Mouse (Mus musculus): ENCODE measurements around the gene Tbk1.

DNA sequence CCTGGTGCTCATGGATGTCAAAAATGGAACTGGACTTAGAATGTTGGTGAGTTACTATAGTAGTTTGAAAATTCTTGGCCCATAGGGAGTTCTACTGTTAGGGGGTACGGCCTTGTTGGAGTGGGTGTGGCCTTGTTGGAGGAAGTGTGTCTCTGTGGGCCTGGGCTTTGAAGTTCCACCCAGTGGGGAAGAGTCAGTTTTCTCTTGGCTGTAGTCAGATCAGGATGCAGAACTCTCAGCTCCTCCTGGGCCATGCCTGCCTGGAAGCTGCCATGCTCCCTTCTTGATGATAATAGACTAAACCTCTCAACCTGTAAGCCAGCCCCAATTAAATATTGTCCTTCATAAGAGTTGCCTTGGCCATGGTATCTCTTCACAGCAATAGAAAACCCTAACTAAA lies 47.6 kb upstream of the Tbk1 start:
- TF ChIP-seq POLR2A (IDR thresholded peaks at IDR 0.05; ENCODE audit: insufficient read depth, low read depth, low read length) = no peak
- TF ChIP-seq CTCF (IDR thresholded peaks at IDR 0.05; ENCODE audit: insufficient read depth, low read depth, low read length) = no peak
